Mouse (Mus musculus) hindbrain, embryonic 11.5 days (tissue): ENCODE results near the gene Rhou. TPM values are rescaled to one million over a fixed set of nuclear protein-coding genes. Genes with fewer than 3 reads are reported as not detected.

Experiments
- polyA plus RNA-seq: library from polyadenylated mRNA; unstranded; fragments of >200 nt; fragmentation: Nextera tagmentation; extraction: Ambion mirVana; gene quantifications from 2 replicates; pipeline ENCODE4 v1.2.1, GENCODE M21; 2014

Gene Rhou
- polyA plus RNA-seq, 1 experiment from 2014 or later = 12.4 TPM

Other genes starting within 250 kb of the Rhou start
- 0.11 and 0.49 TPM in 2 replicates for gene Mc1r, start 246.8 kb upstream of the Rhou start, polyA plus RNA-seq
- 950 and 1,011 TPM in 2 replicates for gene Tubb3, start 242.5 kb upstream of the Rhou start, polyA plus RNA-seq
- gene Def8, start 230.4 kb upstream of the Rhou start, polyA plus RNA-seq = 32.5 and 32.7 TPM in 2 replicates
- 30.7 and 32.3 TPM in 2 replicates for gene Afg3l1, start 176.0 kb upstream of the Rhou start, polyA plus RNA-seq
- 40.7 and 42.1 TPM in 2 replicates for gene Dbndd1, start 138.5 kb upstream of the Rhou start, polyA plus RNA-seq
- gene Gas8, start 135.1 kb upstream of the Rhou start, polyA plus RNA-seq = 45.5 and 50.7 TPM in 2 replicates
- gene Rab4a, start 152.1 kb downstream of the Rhou start, polyA plus RNA-seq = 64.3 and 68.7 TPM in 2 replicates
- gene Ccsap, start 206.3 kb downstream of the Rhou start, polyA plus RNA-seq = 6.8 and 7.1 TPM in 2 replicates
- 5.2 and 10.6 TPM in 2 replicates for gene Acta1, start 240.8 kb downstream of the Rhou start, polyA plus RNA-seq